Mouse (Mus musculus) heart, adult 2 months (tissue): ENCODE measurements around the gene Tnrc6a. TPM values are rescaled to one million over a fixed set of nuclear protein-coding genes. Genes with fewer than 3 reads are reported as not detected.

ENCODE experiments used
- DNase-seq, 2 experiments: peaks; one replicate each; pipeline ENCODE4 v3.0.0; 2021
- H3K27ac ChIP-seq: fragments of 200-600 bp; 2 replicates; pipeline ENCODE4 v1.8.1; 2022
- H3K27me3 ChIP-seq: fragments of 200-500 bp; 2 replicates; pipeline ENCODE4 v1.6.1; 2012; ENCODE audit warnings: mild to moderate bottlenecking, low read length, inconsistent platforms, mixed read lengths; ENCODE audit not compliant: control insufficient read depth, insufficient read depth
- H3K36me3 ChIP-seq: fragments of 200-500 bp; 2 replicates; pipeline ENCODE4 v1.6.1; 2012; ENCODE audit warnings: low read length, inconsistent platforms; ENCODE audit not compliant: control insufficient read depth, insufficient read depth
- H3K4me1 ChIP-seq: fragments of 200-500 bp; 2 replicates; pipeline ENCODE4 v1.6.1; 2011; ENCODE audit warnings: low read length; ENCODE audit not compliant: control insufficient read depth, insufficient read depth
- H3K4me3 ChIP-seq: fragments of 200-600 bp; 2 replicates; pipeline ENCODE4 v1.8.1; 2022
- H3K79me2 ChIP-seq: fragments of 200-500 bp; replicated peaks from 2 replicates; pipeline ENCODE4 v1.6.1; 2012; ENCODE audit warnings: mild to moderate bottlenecking, inconsistent platforms, low read length, moderate library complexity, mixed read lengths; ENCODE audit not compliant: control insufficient read depth, insufficient read depth
- H3K9ac ChIP-seq: fragments of 200-500 bp; 2 replicates; pipeline ENCODE4 v1.6.1; 2012; ENCODE audit warnings: low read depth, mild to moderate bottlenecking, control low read depth, inconsistent platforms, low read length, mixed read lengths
- CTCF ChIP-seq: fragments of 200-600 bp; IDR thresholded peaks from 2 replicates; pipeline ENCODE4 v1.8.1; 2022; ENCODE audit warnings: antibody characterized with exemption, mild to moderate bottlenecking, moderate library complexity
- EP300 ChIP-seq: fragments of 200-500 bp; IDR thresholded peaks from 2 replicates; pipeline ENCODE4 v1.6.1; 2011; ENCODE audit warnings: low read depth, low read length, control low read depth; ENCODE audit not compliant: insufficient read depth
- POLR2A ChIP-seq: fragments of 200-500 bp; IDR thresholded peaks from 2 replicates; pipeline ENCODE4 v1.6.1; 2011; ENCODE audit warnings: mild to moderate bottlenecking, low read depth, low read length, control low read depth; ENCODE audit not compliant: insufficient read depth
- WGBS: fragments of 180-500 bp; shearing (Covaris S2); methylation state at CpG from one replicate; pipeline ENCODE4 v1.1.7; 2018; 5-methylcytosine and 5-hydroxymethylcytosine counted together
- intact Hi-C: fragments of 180-260 bp; cut with DNase I; formaldehyde crosslinking; loops from one replicate; pipeline ENCODE4 v1.15.1; 2025
- polyA plus RNA-seq: library from polyadenylated mRNA; depleted of rRNA; stranded (reverse); fragments of >200 nt; gene quantifications from 2 replicates; pipeline ENCODE4 v1.2.3, GENCODE M21; 2012
- total RNA-seq, 2 experiments: library from RNA; stranded (reverse); gene quantifications; 2 replicates each; pipeline ENCODE4 v1.2.3; 2021

Tnrc6a gene
- total and polyA plus RNA-seq, 3 experiments: 22.8 to 34.2 (median 24.2) TPM

GRCm38 (mm10) chr7:123135655-123136054, 12.0 kb downstream of the Tnrc6a start:
- Histone ChIP-seq H3K4me1 (peaks cover 34% of the 10 kb centered on the region), H3K79me2 (peaks cover 18% of the 10 kb centered on the region), H3K36me3 (peaks cover 65% of the 10 kb centered on the region), H3K27me3 (no peaks in the 10 kb centered on the region), H3K4me3 (no peak overlapping the region), H3K27ac (no peak overlapping the region), H3K9ac (no peak overlapping the region)
- intact Hi-C loops: no loop called here
- 65% methylated on average over 3 of the region's 3 CpGs for WGBS
- DNase-seq: no peak
- TF ChIP-seq POLR2A (no peak), CTCF (no peak), EP300 (no peak)

- H3K79me2 ChIP-seq: peaks cover 18% of the 10 kb centered on the region
- H3K9ac ChIP-seq: no peak overlapping the region
- no peak for TF ChIP-seq POLR2A
- no peak for TF ChIP-seq EP300
- no peak for TF ChIP-seq CTCF
- H3K27ac ChIP-seq: no peak overlapping the region
- no peak for DNase-seq
- H3K4me1 ChIP-seq: peaks cover 36% of the 10 kb centered on the region
- no peaks in the 10 kb centered on the region for H3K27me3 ChIP-seq
- H3K4me3 ChIP-seq: no peak overlapping the region
- intact Hi-C loops: no loop called here
- 43% methylated on average over 4 of the region's 4 CpGs for WGBS
- peaks cover 60% of the 10 kb centered on the region for H3K36me3 ChIP-seq
These were observed 14.3 kb downstream of the Tnrc6a start for GRCm38 (mm10) chr7:123138001-123138400.

- 85% methylated on average over 10 of the region's 10 CpGs for WGBS
- Histone ChIP-seq H3K27ac (no peak overlapping the region), H3K4me1 (peaks cover 6% of the 10 kb centered on the region), H3K9ac (no peak overlapping the region), H3K36me3 (peaks cover 14% of the 10 kb centered on the region), H3K4me3 (no peak overlapping the region), H3K79me2 (peaks cover 5% of the 10 kb centered on the region; the same call in 1 of the 2 replicates), H3K27me3 (no peaks in the 10 kb centered on the region)
- no peak for TF ChIP-seq EP300
- no peak for TF ChIP-seq CTCF
- no peak for TF ChIP-seq POLR2A
- intact Hi-C loops: no loop called here
- no peak for DNase-seq
These were observed 22.6 kb downstream of the Tnrc6a start for GRCm38 (mm10) chr7:123146141-123146846.

- Histone ChIP-seq H3K27ac (no peak overlapping the region), H3K36me3 (peaks cover 7% of the 10 kb centered on the region), H3K9ac (no peak overlapping the region), H3K4me3 (no peak overlapping the region), H3K27me3 (no peaks in the 10 kb centered on the region), H3K79me2 (0 out of 2 replicates have a peak, but pooled peaks cover 2% of the 10 kb centered on the region), H3K4me1 (no peaks in the 10 kb centered on the region; the same call in 1 of the 2 replicates)
- intact Hi-C loops: no loop called here
- TF ChIP-seq EP300 (no peak), POLR2A (no peak), CTCF (no peak)
- 100% methylated on average over 2 of the region's 2 CpGs for WGBS
- no peak for DNase-seq
These were observed 24.1 kb downstream of the Tnrc6a start for GRCm38 (mm10) chr7:123147787-123148186.

GRCm38 (mm10) chr7:123148935-123149334, 25.2 kb downstream of the Tnrc6a start:
- no peaks in the 10 kb centered on the region for H3K4me1 ChIP-seq
- intact Hi-C loops: no loop called here
- no peaks in the 10 kb centered on the region for H3K27me3 ChIP-seq
- H3K36me3 ChIP-seq: peaks cover 13% of the 10 kb centered on the region
- 49% methylated on average over 9 of the region's 9 CpGs for WGBS
- H3K4me3 ChIP-seq: no peak overlapping the region
- no peak for DNase-seq
- no peak for TF ChIP-seq POLR2A
- TF ChIP-seq CTCF: no peak
- no peak for TF ChIP-seq EP300
- H3K9ac ChIP-seq: no peak overlapping the region
- H3K79me2 ChIP-seq: 0 out of 2 replicates have a peak, but pooled peaks cover 2% of the 10 kb centered on the region
- H3K27ac ChIP-seq: no peak overlapping the region

- Histone ChIP-seq H3K36me3 (peaks cover 32% of the 10 kb centered on the region), H3K4me3 (no peak overlapping the region), H3K27me3 (no peaks in the 10 kb centered on the region), H3K27ac (no peak overlapping the region), H3K4me1 (no peaks in the 10 kb centered on the region), H3K79me2 (no peaks in the 10 kb centered on the region), H3K9ac (no peak overlapping the region)
- TF ChIP-seq EP300 (no peak), CTCF (no peak), POLR2A (no peak)
- intact Hi-C loops: loop anchor here (5.0 kb wide), 1 partner anchor 35 kb away; no protein-coding TSS in a partner anchor
- WGBS: 40% methylated on average over 10 of the region's 10 CpGs
- DNase-seq: peak; percentile 33 to 51
These were observed 38.7 kb downstream of the Tnrc6a start for GRCm38 (mm10) chr7:123162346-123162745.
